ENCODE assay signal across 25 mouse cellular contexts in the genomic region with DNA sequence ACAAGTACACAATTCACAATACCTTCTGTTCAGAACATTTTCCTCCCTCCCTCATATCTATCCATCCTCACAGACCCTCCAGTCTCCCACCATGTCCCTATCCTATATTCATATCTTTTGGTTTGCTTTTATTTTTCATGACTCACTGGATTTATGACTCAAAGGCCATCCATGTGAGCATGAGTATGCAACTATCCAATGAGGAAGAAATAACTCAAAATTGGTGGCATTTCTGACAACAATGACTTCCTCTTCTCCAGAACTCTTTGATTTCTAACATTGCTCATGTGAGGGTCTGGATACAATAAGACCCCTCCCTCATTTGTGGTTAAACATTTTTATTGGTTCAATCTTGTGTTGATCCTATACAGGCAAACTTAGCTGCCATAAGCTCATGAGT. TPM values are rescaled to one million over a fixed set of nuclear protein-coding genes. Genes with fewer than 3 reads are reported as not detected.
A peak's percentile ranks its signal among the peaks of the same experiment; 100 is the strongest.
DNase-seq lines count a peak whose midpoint lies in the region; ATAC-seq lines count a peak whose summit lies in the region.
"Had no signal": no experiment of that assay in that cellular context is flagged by ENCODE, and none has a peak within 500 bp of the region (broad histone marks: within the 10 kb centered on the region; RNA-seq: fewer than 3 reads in every experiment).

No protein-coding gene starts in this region.

- no peaks in the 10 kb centered on the region for H3K36me3 ChIP-seq in macrophage (ENCODE audit: inconsistent target)
- H3K36me3 ChIP-seq: embryonic facial prominence, embryonic 10.5 days; embryonic facial prominence, embryonic 12.5 days; forebrain, embryonic 15.5 days had no signal

- H3K27ac ChIP-seq in macrophage, result peak overlapping the region; percentile 34
- H3K27ac ChIP-seq: embryonic facial prominence, embryonic 10.5 days; embryonic facial prominence, embryonic 12.5 days; forebrain, embryonic 13.5 days; forebrain, embryonic 15.5 days had no signal

- peak; percentile 39 for DNase-seq in 3T3-L1 (ENCODE audit: low read depth, low spot score)
- no peak for DNase-seq in thymus, postnatal 25 days
- DNase-seq in right cerebral cortex, postnatal 25 days, result no peak
- no peak for DNase-seq in cerebellum, adult 11 months
- DNase-seq: adrenal gland, adult 8-10 months; adrenal gland, postnatal 14 days; adrenal gland, postnatal 36 days; cerebellum, adult 18-20 months; cerebellum, adult 8-10 months; cerebellum, adult 9-11 months; cerebellum, postnatal 14 days; cerebellum, postnatal 36 days; forebrain, postnatal 0 days had no signal

- no peak overlapping the region for H3K4me3 ChIP-seq in macrophage (ENCODE audit: inconsistent target)
- H3K4me3 ChIP-seq: embryonic facial prominence, embryonic 10.5 days; embryonic facial prominence, embryonic 12.5 days; forebrain, embryonic 13.5 days; forebrain, embryonic 15.5 days had no signal

- no peaks in the 10 kb centered on the region for H3K79me2 ChIP-seq in macrophage (ENCODE audit: inconsistent target)

- ATAC-seq in granulocyte monocyte progenitor cell, adult 5-6 weeks (replicated peaks; ENCODE audit: poor library complexity, severe bottlenecking), result peak; percentile 72
- ATAC-seq in megakaryocyte progenitor cell, adult 5-6 weeks (replicated peaks; ENCODE audit: poor library complexity), result peak; percentile 77
- ATAC-seq: forebrain, embryonic 13.5 days; forebrain, embryonic 15.5 days; forebrain, postnatal 0 days had no signal

RNA-seq across cellular contexts. Expression of a gene that starts 24.0 kb away (rescaled TPM):
- total RNA-seq in granulocyte monocyte progenitor cell, adult 5-6 weeks (2014; fragmentation: Nextera tagmentation), result not detected in 2 replicates
- total RNA-seq in granulocyte monocyte progenitor cell, adult 5-6 weeks (2017), result not detected in 2 replicates
- total RNA-seq in macrophage (2018; cell fraction: chromatin; rRNA removed), result not detected
- not detected for total RNA-seq in macrophage (2018; cell fraction: cytosol; rRNA removed)
- not detected for total RNA-seq in macrophage (2018; cell fraction: nucleus; rRNA removed)
- not detected in 3 replicates for polyA plus RNA-seq in macrophage (2018)
- not detected in 2 replicates for total RNA-seq in megakaryocyte progenitor cell, adult 5-6 weeks (2015)
- not detected in 2 replicates for total RNA-seq in megakaryocyte progenitor cell, adult 5-6 weeks (2017)
- total RNA-seq: adrenal gland, postnatal 14 days; adrenal gland, postnatal 36 days; ES-E14; MEL had no signal
- polyA plus RNA-seq: C2C12; cortical plate, adult 2 months; embryonic facial prominence, embryonic 10.5 days; embryonic facial prominence, embryonic 12.5 days; forebrain, embryonic 11.5 days; forebrain, embryonic 13.5 days; forebrain, embryonic 15.5 days; forebrain, postnatal 0 days had no signal
